Mouse (Mus musculus) embryonic facial prominence, embryonic 14.5 days (tissue): Measurements from ENCODE around the gene Olfr1500. TPM values are rescaled to one million over a fixed set of nuclear protein-coding genes. Genes with fewer than 3 reads are reported as not detected.

Experiments
- ATAC-seq: fragments of 200-750 bp; cut with Nextera tagmentation; 2 replicates; pipeline ENCODE4 v1.8.0; 2017; ENCODE audit warnings: low read depth, moderate number of reproducible peaks, moderate TSS enrichment
- DNase-seq: peaks from one replicate; pipeline ENCODE4 v3.0.0-alpha.2; 2015; ENCODE audit warnings: low spot score
- H3K27ac ChIP-seq: fragments of 300-500 bp; sonication (generic); replicated peaks from 2 replicates; pipeline ENCODE4 v1.5.1; 2014; ENCODE audit warnings: low read depth, mild to moderate bottlenecking, low read length, moderate library complexity
- H3K27me3 ChIP-seq: fragments of 300-500 bp; sonication (generic); replicated peaks from 2 replicates; pipeline ENCODE4 v1.6.1; 2014; ENCODE audit warnings: low read length; ENCODE audit not compliant: control insufficient read depth, insufficient read depth
- H3K36me3 ChIP-seq: fragments of 300-500 bp; sonication (generic); 2 replicates; pipeline ENCODE4 v1.6.1; 2014; ENCODE audit warnings: low read length, mixed read lengths; ENCODE audit not compliant: control insufficient read depth, insufficient read depth
- H3K4me1 ChIP-seq: fragments of 300-500 bp; sonication (generic); 2 replicates; pipeline ENCODE4 v1.6.1; 2014; ENCODE audit warnings: antibody characterized with exemption, low read length; ENCODE audit not compliant: control insufficient read depth, insufficient read depth
- H3K4me2 ChIP-seq: fragments of 300-500 bp; sonication (generic); 2 replicates; pipeline ENCODE4 v1.6.1; 2014; ENCODE audit warnings: low read depth, mild to moderate bottlenecking, low read length, moderate library complexity, mixed read lengths
- H3K4me3 ChIP-seq: fragments of 300-500 bp; sonication (generic); 2 replicates; pipeline ENCODE4 v1.5.1; 2014; ENCODE audit warnings: low read depth, mild to moderate bottlenecking, low read length
- H3K9ac ChIP-seq: fragments of 300-500 bp; sonication (generic); 2 replicates; pipeline ENCODE4 v1.6.1; 2014; ENCODE audit warnings: low read depth, mild to moderate bottlenecking, low read length, moderate library complexity, mixed read lengths
- H3K9me3 ChIP-seq: fragments of 300-500 bp; sonication (generic); 2 replicates; pipeline ENCODE4 v1.6.1; 2016; ENCODE audit warnings: low read length; ENCODE audit not compliant: control insufficient read depth
- WGBS: fragments of 180-500 bp; shearing (Covaris S2); extraction: QIAGEN DNeasy Blood & Tissue Kit; methylation state at CpG from one replicate; pipeline ENCODE4 v1.1.7; 2014; 5-methylcytosine and 5-hydroxymethylcytosine counted together
- polyA plus RNA-seq: library from polyadenylated mRNA; unstranded; fragments of >200 nt; fragmentation: Nextera tagmentation; extraction: Ambion mirVana; gene quantifications from 2 replicates; pipeline ENCODE4 v1.2.1, GENCODE M21; 2014

Olfr1500 gene
- polyA plus RNA-seq, 1 experiment from 2014 or later = not detected

DNA sequence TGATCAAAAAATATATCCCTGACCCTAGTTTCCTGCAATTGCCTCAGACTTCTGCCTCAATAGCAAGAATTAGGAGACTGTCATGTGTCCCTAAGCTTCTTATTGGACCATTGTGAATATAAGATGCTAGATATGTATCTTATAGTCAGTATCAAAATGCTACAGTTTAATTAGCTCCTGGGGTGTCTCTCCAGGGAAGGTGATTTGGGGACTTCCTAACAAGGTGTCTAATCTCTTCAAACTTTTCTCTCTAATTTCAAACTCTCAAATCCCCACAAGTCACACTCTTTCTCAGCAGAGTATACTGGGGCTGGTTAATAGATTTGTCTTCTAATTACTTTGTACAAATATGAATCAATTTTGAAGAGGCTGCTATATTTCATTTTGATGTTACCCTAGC lies 32.2 kb downstream of the Olfr1500 start, which contains the start of gene Olfr1497:
Gene Olfr1497, minus strand, starts transcription at position 101 of the 400 bp plus-strand sequence.
- Histone ChIP-seq H3K4me3 (no peak within 1 kb of the TSS), H3K9me3 (no peaks in the 10 kb centered on the region), H3K27me3 (no peaks in the 10 kb centered on the region), H3K36me3 (no peaks in the 10 kb centered on the region), H3K27ac (no peak within 1 kb of the TSS), H3K4me1 (no peaks in the 10 kb centered on the region), H3K4me2 (no peak within 1 kb of the TSS), H3K9ac (no peak within 1 kb of the TSS)
- ATAC-seq (no peak), DNase-seq (no peak)

DNA sequence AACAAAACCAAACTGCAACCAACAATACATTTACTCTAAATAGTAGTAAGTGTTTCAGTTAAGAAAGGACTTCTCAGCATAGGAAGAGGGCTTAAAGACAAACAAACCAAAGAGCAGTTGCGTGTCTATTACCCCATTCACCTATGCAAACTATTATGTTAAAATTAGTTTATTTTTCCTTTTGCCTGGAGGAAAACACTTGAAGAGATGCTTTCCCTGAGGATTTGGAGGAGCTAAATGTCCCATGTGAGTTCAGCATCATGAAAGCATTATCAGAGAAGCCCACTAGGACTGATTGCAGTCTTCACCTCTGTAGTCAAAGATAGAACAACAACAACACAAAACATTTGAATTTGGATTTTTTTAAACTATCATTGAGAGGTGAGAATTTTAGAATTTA lies 52.7 kb downstream of the Olfr1500 start, which contains the start of gene Olfr1496:
Gene Olfr1496, plus strand, starts transcription at position 301 of the 400 bp plus-strand sequence.
- Histone ChIP-seq H3K9me3 (no peaks in the 10 kb centered on the region), H3K4me1 (no peaks in the 10 kb centered on the region), H3K9ac (no peak within 1 kb of the TSS), H3K4me2 (no peak within 1 kb of the TSS), H3K27me3 (no peaks in the 10 kb centered on the region), H3K27ac (no peak within 1 kb of the TSS), H3K36me3 (no peaks in the 10 kb centered on the region), H3K4me3 (no peak within 1 kb of the TSS)
- 85% methylated on average over 1 of the region's 1 CpGs for WGBS
- ATAC-seq (no peak), DNase-seq (no peak)

Other genes starting within 250 kb of the Olfr1500 start
- not detected in 2 replicates for gene Olfr1484, start 247.0 kb downstream of the Olfr1500 start, polyA plus RNA-seq
- gene Olfr1487, start 213.1 kb downstream of the Olfr1500 start, polyA plus RNA-seq = not detected in 2 replicates
- gene Olfr1489, start 198.9 kb downstream of the Olfr1500 start, polyA plus RNA-seq = not detected in 2 replicates
- not detected in 2 replicates for gene Olfr1490, start 179.4 kb downstream of the Olfr1500 start, polyA plus RNA-seq
- not detected in 2 replicates for gene Olfr1491, start 133.2 kb downstream of the Olfr1500 start, polyA plus RNA-seq
- 0.10 TPM in 1 of 2 replicates, not detected in the other for gene Olfr1493-ps1, start 107.2 kb downstream of the Olfr1500 start, polyA plus RNA-seq
- not detected in 2 replicates for gene Olfr1494, start 90.8 kb downstream of the Olfr1500 start, polyA plus RNA-seq
- not detected in 2 replicates for gene Olfr1495, start 65.9 kb downstream of the Olfr1500 start, polyA plus RNA-seq
- gene Olfr1496, start 52.6 kb downstream of the Olfr1500 start, polyA plus RNA-seq = not detected in 2 replicates
- 0.13 TPM in 1 of 2 replicates, not detected in the other for gene Olfr1497, start 32.3 kb downstream of the Olfr1500 start, polyA plus RNA-seq
- not detected in 2 replicates for gene Olfr1499, start 11.0 kb downstream of the Olfr1500 start, polyA plus RNA-seq
- gene Olfr1501, start 20.2 kb upstream of the Olfr1500 start, polyA plus RNA-seq = 0.14 TPM in 1 of 2 replicates, not detected in the other
- not detected in 2 replicates for gene Olfr1502, start 31.3 kb upstream of the Olfr1500 start, polyA plus RNA-seq
- not detected in 2 replicates for gene Olfr1504, start 67.4 kb upstream of the Olfr1500 start, polyA plus RNA-seq
- gene Olfr1505, start 83.0 kb upstream of the Olfr1500 start, polyA plus RNA-seq = not detected in 2 replicates